Mouse (Mus musculus): Measurements from ENCODE around the gene Slc39a11. TPM values are rescaled to one million over a fixed set of nuclear protein-coding genes. Genes with fewer than 3 reads are reported as not detected.

Gene Slc39a11
- polyA plus RNA-seq, 1 experiment from 2014 or later, result 25.4 TPM

DNA sequence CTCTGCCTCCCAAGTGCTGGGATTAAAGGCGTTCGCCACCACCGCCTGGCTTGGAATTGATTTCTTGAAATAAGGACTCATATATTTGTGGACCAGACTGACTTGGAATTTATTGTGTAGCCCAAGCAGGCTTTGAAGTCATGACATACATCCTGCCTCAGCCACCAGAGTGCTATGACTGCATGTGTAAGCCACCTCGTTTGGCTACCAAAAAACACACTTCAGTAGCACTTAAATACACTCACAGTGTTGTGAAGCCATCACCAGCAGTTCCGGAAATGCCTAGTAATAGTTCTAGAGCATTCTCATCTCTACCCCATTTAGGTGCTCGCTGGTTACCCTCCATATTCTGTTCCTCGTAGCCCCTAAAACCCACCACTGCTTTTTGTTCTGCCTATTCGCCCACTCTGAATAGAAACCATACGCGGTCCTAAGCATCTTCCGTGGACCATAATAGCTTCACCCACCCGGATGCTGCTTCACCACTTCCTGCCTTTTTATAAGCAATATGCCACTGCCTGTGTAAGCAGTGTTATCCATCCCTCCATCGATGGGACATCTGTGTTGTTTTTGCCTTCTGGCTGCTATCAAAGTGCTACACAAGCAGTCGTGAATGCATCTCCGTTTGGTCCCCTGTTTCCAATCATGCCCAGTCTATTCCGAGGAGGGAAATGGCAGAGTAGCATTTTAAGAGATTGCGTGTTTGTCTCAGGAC lies 382.2 kb downstream of the Slc39a11 start:
- Histone ChIP-seq H3K36me3 (ENCODE audit: insufficient read depth, low read length) (no peaks in the 10 kb centered on the region), H3K27me3 (ENCODE audit: insufficient read depth, low read length) (no peaks in the 10 kb centered on the region), H3K4me3 (ENCODE audit: low read length) (no peak overlapping the region), H3K4me2 (replicated peaks; ENCODE audit: low read depth, low read length) (no peak overlapping the region), H3K4me1 (ENCODE audit: insufficient read depth, low read length) (peaks cover 10% of the 10 kb centered on the region), H3K9me3 (ENCODE audit: low read length) (no peaks in the 10 kb centered on the region), H3K27ac (ENCODE audit: low read length) (no peak overlapping the region), H3K9ac (replicated peaks; ENCODE audit: low read length) (no peak overlapping the region)
- WGBS, result 88% methylated on average over 17 of the region's 17 CpGs
- no peak for ATAC-seq (ENCODE audit: low FRiP score, low TSS enrichment)

DNA sequence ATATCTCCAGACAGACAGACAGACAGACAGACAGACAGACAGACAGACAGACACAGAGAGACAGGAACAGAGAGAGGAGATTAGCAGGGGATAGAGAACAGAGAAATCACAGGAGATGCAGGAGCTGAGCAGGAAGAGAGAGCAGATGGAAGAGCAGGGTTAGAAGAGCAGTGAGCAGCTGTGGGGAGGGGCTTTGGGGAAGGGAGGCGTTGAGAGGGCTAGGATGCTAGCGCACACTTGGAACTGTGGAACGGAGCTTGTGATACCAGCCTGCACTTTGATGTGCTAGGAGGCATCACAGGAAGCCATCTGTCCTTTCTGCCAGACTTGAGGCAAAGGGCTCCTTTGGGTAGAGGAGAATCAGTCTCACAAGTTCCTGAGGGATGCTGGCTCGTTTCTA lies 383.2 kb downstream of the Slc39a11 start:
- H3K9ac ChIP-seq (replicated peaks; ENCODE audit: low read length), result no peak overlapping the region
- no peak overlapping the region for H3K4me2 ChIP-seq (replicated peaks; ENCODE audit: low read depth, low read length)
- no peak for ATAC-seq (ENCODE audit: low FRiP score, low TSS enrichment)
- WGBS, result 24% methylated on average over 4 of the region's 4 CpGs
- no peaks in the 10 kb centered on the region for H3K36me3 ChIP-seq (ENCODE audit: insufficient read depth, low read length)
- no peak overlapping the region for H3K27ac ChIP-seq (ENCODE audit: low read length)
- no peaks in the 10 kb centered on the region for H3K9me3 ChIP-seq (ENCODE audit: low read length)
- no peaks in the 10 kb centered on the region for H3K27me3 ChIP-seq (ENCODE audit: insufficient read depth, low read length)
- H3K4me3 ChIP-seq (ENCODE audit: low read length), result no peak overlapping the region
- peaks cover 14% of the 10 kb centered on the region for H3K4me1 ChIP-seq (ENCODE audit: insufficient read depth, low read length)

DNA sequence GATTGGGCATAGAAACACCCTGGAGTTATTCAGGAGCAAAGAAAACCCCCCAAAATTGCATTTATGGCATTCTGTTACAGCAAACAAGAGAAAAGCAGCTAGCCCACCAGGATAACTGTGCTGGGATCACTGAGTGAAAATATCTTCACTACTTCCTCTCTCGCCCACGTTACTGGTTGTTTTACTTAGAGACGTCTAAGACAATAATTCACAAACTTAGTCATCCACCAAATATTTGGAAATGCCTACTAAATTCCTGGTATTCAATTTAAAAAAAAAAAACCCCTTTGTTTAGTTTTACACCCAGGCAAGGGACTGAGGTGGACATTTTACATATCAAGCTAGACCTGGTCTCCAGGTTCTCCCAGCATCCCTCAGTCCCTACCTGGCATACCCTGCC lies 384.3 kb downstream of the Slc39a11 start:
- Histone ChIP-seq H3K4me3 (ENCODE audit: low read length) (no peak overlapping the region), H3K27ac (ENCODE audit: low read length) (no peak overlapping the region), H3K4me2 (replicated peaks; ENCODE audit: low read depth, low read length) (no peak overlapping the region), H3K36me3 (ENCODE audit: insufficient read depth, low read length) (no peaks in the 10 kb centered on the region), H3K9ac (replicated peaks; ENCODE audit: low read length) (no peak overlapping the region), H3K4me1 (ENCODE audit: insufficient read depth, low read length) (peaks cover 18% of the 10 kb centered on the region), H3K9me3 (ENCODE audit: low read length) (no peaks in the 10 kb centered on the region), H3K27me3 (ENCODE audit: insufficient read depth, low read length) (no peaks in the 10 kb centered on the region)
- no peak for ATAC-seq (ENCODE audit: low FRiP score, low TSS enrichment)
- WGBS, result 34% methylated on average over 3 of the region's 3 CpGs

DNA sequence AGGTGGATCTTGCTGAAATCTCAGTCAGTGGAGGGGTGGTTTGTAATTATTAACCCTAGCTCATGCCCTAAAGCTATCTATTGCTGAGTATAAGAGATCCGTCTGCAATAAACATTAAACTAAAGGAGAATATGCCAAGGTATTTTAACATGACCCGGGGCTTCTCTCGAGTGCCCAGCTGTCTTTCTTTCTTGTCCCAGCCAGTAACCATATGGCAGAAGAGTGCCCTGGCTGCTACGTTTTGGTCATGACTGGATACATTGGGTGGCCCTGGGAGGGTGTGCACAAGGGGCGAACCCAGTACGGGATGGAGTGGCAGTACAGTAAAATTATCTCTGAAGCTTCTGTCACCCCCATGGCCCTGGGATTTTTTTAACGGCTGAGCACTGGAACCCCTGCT lies 385.9 kb downstream of the Slc39a11 start:
- Histone ChIP-seq H3K9me3 (ENCODE audit: low read length) (no peaks in the 10 kb centered on the region), H3K36me3 (ENCODE audit: insufficient read depth, low read length) (no peaks in the 10 kb centered on the region), H3K4me2 (replicated peaks; ENCODE audit: low read depth, low read length) (no peak overlapping the region), H3K4me1 (ENCODE audit: insufficient read depth, low read length) (peaks cover 18% of the 10 kb centered on the region), H3K27ac (ENCODE audit: low read length) (no peak overlapping the region), H3K4me3 (ENCODE audit: low read length) (no peak overlapping the region), H3K27me3 (ENCODE audit: insufficient read depth, low read length) (no peaks in the 10 kb centered on the region), H3K9ac (replicated peaks; ENCODE audit: low read length) (no peak overlapping the region)
- 57% methylated on average over 7 of the region's 7 CpGs for WGBS
- no peak for ATAC-seq (ENCODE audit: low FRiP score, low TSS enrichment)

DNA sequence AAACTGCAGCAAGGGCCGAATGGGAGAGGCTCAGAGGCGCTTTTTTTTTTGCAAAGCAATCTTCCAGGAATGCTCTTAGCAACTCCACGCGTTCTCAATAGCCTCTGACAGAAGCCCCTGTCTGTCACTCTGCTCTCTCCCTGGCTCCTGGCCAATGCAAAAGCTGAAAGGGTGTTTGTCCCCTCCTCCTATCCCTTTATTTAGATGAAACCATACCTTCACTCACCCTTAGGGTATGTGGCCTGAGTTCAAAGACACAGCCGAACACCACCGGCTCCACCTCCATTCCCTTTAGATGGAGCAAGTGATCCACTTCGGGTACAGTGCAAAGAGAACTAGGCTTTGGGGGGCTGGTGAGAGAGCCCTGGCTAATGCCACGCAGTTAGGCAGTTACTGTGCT lies 387.8 kb downstream of the Slc39a11 start:
- Histone ChIP-seq H3K27ac (ENCODE audit: low read length) (no peak overlapping the region), H3K27me3 (ENCODE audit: insufficient read depth, low read length) (no peaks in the 10 kb centered on the region), H3K9me3 (ENCODE audit: low read length) (no peaks in the 10 kb centered on the region), H3K36me3 (ENCODE audit: insufficient read depth, low read length) (no peaks in the 10 kb centered on the region), H3K4me2 (replicated peaks; ENCODE audit: low read depth, low read length) (no peak overlapping the region), H3K9ac (replicated peaks; ENCODE audit: low read length) (no peak overlapping the region), H3K4me1 (ENCODE audit: insufficient read depth, low read length) (peaks cover 18% of the 10 kb centered on the region), H3K4me3 (ENCODE audit: low read length) (no peak overlapping the region)
- WGBS, result 38% methylated on average over 8 of the region's 8 CpGs
- no peak for ATAC-seq (ENCODE audit: low FRiP score, low TSS enrichment)

DNA sequence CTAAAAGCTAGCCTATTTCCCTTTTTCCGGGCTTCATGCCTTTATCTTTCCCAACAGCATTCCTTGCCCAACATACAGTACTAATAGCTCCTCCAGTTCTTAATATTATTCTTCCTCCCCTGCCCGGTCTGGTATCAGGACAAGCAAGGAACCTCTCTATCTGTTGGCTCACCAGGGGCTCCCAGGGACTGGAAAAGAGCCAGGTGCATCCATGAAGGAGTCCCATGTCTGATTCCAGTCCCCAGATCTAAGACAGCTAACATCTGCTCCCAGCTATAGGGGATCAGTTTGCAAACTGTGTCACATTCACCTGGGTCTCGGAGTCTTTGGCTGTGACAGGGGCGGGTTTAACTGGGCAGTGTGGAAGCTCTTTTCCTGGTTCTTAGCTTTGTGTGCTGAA lies 388.5 kb downstream of the Slc39a11 start:
- Histone ChIP-seq H3K4me3 (ENCODE audit: low read length) (no peak overlapping the region), H3K4me2 (replicated peaks; ENCODE audit: low read depth, low read length) (no peak overlapping the region), H3K27ac (ENCODE audit: low read length) (no peak overlapping the region), H3K27me3 (ENCODE audit: insufficient read depth, low read length) (no peaks in the 10 kb centered on the region), H3K9ac (replicated peaks; ENCODE audit: low read length) (no peak overlapping the region), H3K9me3 (ENCODE audit: low read length) (no peaks in the 10 kb centered on the region), H3K36me3 (ENCODE audit: insufficient read depth, low read length) (no peaks in the 10 kb centered on the region), H3K4me1 (ENCODE audit: insufficient read depth, low read length) (peaks cover 18% of the 10 kb centered on the region)
- no peak for ATAC-seq (ENCODE audit: low FRiP score, low TSS enrichment)
- 81% methylated on average over 4 of the region's 4 CpGs for WGBS

DNA sequence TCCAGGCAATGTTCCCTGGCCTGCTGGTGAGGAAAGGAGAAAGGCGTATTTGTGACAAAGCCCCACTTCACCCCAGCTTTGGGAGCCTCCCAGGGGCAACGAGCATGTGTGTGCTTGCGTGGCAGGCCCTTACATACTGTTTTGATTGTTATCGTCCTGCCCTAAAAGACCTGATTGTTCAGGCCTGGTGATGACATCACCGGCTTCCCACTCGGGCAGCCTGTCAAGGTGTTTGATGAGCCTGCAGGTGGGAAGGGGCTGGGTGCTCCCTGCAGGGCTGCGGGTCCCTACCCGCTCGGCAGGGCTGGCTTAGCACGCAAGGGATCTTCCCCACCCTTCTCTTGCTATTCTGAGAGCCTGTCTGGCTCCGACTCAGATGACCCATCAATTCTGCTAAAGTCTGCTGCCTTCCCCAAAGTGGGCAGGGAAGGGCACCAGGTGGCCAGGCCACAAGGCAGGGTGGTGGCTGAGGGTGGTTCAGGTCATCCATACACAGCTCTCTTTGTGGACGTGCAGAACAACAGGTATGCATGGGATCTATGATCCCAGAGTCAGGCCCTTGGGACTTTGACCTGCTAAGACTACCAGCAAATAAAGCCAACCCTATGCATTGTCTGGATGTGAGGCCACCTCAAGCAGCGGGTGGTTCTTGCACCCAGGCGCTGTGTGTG lies 390.0 kb downstream of the Slc39a11 start:
- no peak overlapping the region for H3K27ac ChIP-seq (ENCODE audit: low read length)

DNA sequence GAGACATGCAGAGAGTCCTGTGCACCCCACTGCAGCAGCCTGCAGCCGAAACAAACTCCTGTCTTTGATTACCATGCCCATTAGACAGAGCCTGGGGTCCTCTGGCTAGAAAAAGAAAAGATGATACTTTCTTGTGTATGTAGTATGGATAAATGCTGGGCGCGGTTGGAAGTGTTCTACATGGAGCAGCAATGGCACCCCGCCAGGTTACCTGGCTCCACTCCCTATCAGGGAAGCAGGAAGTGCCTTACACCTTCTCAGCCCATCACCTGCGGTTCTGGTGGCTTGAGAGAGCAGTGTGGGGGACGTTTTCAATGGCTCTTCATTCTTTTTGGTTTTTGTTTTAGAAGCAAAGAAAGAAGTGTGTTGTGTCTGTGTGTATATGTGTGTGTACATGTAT lies 391.9 kb downstream of the Slc39a11 start:
- peaks cover 26% of the 10 kb centered on the region for H3K4me1 ChIP-seq (ENCODE audit: insufficient read depth, low read length)
- H3K36me3 ChIP-seq (ENCODE audit: insufficient read depth, low read length), result no peaks in the 10 kb centered on the region
- H3K4me2 ChIP-seq (replicated peaks; ENCODE audit: low read depth, low read length), result no peak overlapping the region
- no peak overlapping the region for H3K9ac ChIP-seq (replicated peaks; ENCODE audit: low read length)
- no peak for ATAC-seq (ENCODE audit: low FRiP score, low TSS enrichment)
- no peaks in the 10 kb centered on the region for H3K27me3 ChIP-seq (ENCODE audit: insufficient read depth, low read length)
- no peak overlapping the region for H3K4me3 ChIP-seq (ENCODE audit: low read length)
- no peaks in the 10 kb centered on the region for H3K9me3 ChIP-seq (ENCODE audit: low read length)
- H3K27ac ChIP-seq (ENCODE audit: low read length), result no peak overlapping the region
- whole genome bisulfite sequencing, result 81% methylated on average over 6 of the region's 6 CpGs

More for the DNA sequence above, 390.0 kb downstream of the Slc39a11 start:
- 71% methylated on average over 14 of the region's 14 CpGs for WGBS
- H3K4me1 ChIP-seq (ENCODE audit: insufficient read depth, low read length), result peaks cover 21% of the 10 kb centered on the region
- ATAC-seq (ENCODE audit: low FRiP score, low TSS enrichment), result no peak
- H3K4me3 ChIP-seq (ENCODE audit: low read length), result no peak overlapping the region
- H3K36me3 ChIP-seq (ENCODE audit: insufficient read depth, low read length), result no peaks in the 10 kb centered on the region
- no peaks in the 10 kb centered on the region for H3K27me3 ChIP-seq (ENCODE audit: insufficient read depth, low read length)
- H3K9me3 ChIP-seq (ENCODE audit: low read length), result no peaks in the 10 kb centered on the region
- H3K9ac ChIP-seq (replicated peaks; ENCODE audit: low read length), result no peak overlapping the region
- no peak overlapping the region for H3K4me2 ChIP-seq (replicated peaks; ENCODE audit: low read depth, low read length)

DNA sequence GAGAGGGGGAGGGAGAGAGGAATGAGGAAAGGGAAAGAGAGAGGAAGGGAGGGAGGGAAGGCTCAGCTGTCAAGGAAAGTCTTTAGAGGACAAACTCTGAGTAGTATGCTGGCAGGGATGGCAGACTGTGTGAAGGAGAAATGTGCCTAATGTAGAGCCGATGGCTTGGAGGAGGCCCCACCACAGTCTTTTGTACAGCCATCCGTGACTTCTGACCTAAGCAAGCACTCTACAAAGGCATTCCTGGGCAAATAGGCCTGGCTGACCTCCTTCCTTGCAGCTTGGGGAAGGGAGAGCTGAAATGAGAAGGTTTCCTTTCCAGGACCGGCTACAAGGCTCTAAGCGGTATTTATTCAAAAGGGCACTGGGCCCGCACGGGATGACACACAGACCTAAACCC lies 395.2 kb downstream of the Slc39a11 start:
- Histone ChIP-seq H3K4me3 (ENCODE audit: low read length) (no peak overlapping the region), H3K27me3 (ENCODE audit: insufficient read depth, low read length) (no peaks in the 10 kb centered on the region), H3K9ac (replicated peaks; ENCODE audit: low read length) (peak overlapping the region; percentile 47; the same call in 1 of the 2 replicates), H3K4me2 (replicated peaks; ENCODE audit: low read depth, low read length) (no peak overlapping the region), H3K27ac (ENCODE audit: low read length) (peak overlapping the region; percentile 89), H3K36me3 (ENCODE audit: insufficient read depth, low read length) (no peaks in the 10 kb centered on the region), H3K9me3 (ENCODE audit: low read length) (no peaks in the 10 kb centered on the region), H3K4me1 (ENCODE audit: insufficient read depth, low read length) (peaks cover 21% of the 10 kb centered on the region)
- peak; percentile 66 for ATAC-seq (ENCODE audit: low FRiP score, low TSS enrichment)
- WGBS, result 28% methylated on average over 6 of the region's 6 CpGs

DNA sequence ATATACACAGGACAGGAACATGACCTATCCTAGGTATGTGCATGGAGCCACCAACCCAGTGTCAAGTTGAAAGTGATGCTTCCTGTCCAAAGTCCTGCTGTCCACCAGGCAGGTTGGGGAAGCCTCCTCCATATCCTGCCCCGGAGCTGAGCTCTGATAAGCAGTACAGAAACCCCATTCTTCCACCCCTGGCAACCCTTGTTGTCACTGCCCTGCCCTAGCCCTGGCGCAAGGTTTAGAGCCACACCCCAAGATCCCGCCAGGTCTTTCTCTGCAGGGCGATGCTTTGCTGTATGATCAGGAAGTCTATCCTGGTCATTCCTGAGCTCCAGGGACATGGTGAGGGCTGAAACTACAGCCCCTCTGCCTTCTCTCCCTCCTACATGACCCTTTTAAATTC lies 396.7 kb downstream of the Slc39a11 start:
- Histone ChIP-seq H3K9ac (replicated peaks; ENCODE audit: low read length) (no peak overlapping the region), H3K4me2 (replicated peaks; ENCODE audit: low read depth, low read length) (no peak overlapping the region), H3K4me3 (ENCODE audit: low read length) (no peak overlapping the region), H3K27ac (ENCODE audit: low read length) (no peak overlapping the region), H3K9me3 (ENCODE audit: low read length) (no peaks in the 10 kb centered on the region), H3K27me3 (ENCODE audit: insufficient read depth, low read length) (no peaks in the 10 kb centered on the region), H3K4me1 (ENCODE audit: insufficient read depth, low read length) (peaks cover 21% of the 10 kb centered on the region), H3K36me3 (ENCODE audit: insufficient read depth, low read length) (no peaks in the 10 kb centered on the region)
- WGBS, result 92% methylated on average over 4 of the region's 4 CpGs
- ATAC-seq (ENCODE audit: low FRiP score, low TSS enrichment), result no peak

Data from kidney, embryonic 16.5 days (tissue).